Mouse (Mus musculus): Measurements from ENCODE around the gene Tanc1.

- no peak for TF ChIP-seq CTCF (IDR thresholded peaks at IDR 0.05; ENCODE audit: borderline replicate concordance, extremely low read depth, insufficient read depth, insufficient read length)
- no peak for TF ChIP-seq POLR2A (IDR thresholded peaks at IDR 0.05; ENCODE audit: borderline replicate concordance, extremely low read depth, insufficient read depth, insufficient read length, poor library complexity, severe bottlenecking)
Observed at GRCm38 (mm10) chr2:59783055-59783831, 171.4 kb downstream of the Tanc1 start.

Measured in brain, embryonic 14.5 days (tissue).